ENCODE assay signal across 15 mouse cellular contexts in genomic region chr11:107390001-107390400, GRCm38 (mm10).
DNase-seq lines count a peak whose midpoint lies in the region; ATAC-seq lines count a peak whose summit lies in the region.
"Had no signal": no experiment of that assay in that cellular context is flagged by ENCODE, and none has a peak within 500 bp of the region (broad histone marks: within the 10 kb centered on the region; RNA-seq: fewer than 3 reads in every experiment).

No protein-coding gene starts in this region.

- H3K36me3 ChIP-seq in forebrain, embryonic 13.5 days (ENCODE audit: poor library complexity, severe bottlenecking), result no peaks in the 10 kb centered on the region
- no peaks in the 10 kb centered on the region for H3K36me3 ChIP-seq in midbrain, embryonic 13.5 days
- no peaks in the 10 kb centered on the region for H3K36me3 ChIP-seq in heart, embryonic 11.5 days (ENCODE audit: control insufficient read depth, insufficient read depth, low read length)
- H3K36me3 ChIP-seq: embryonic facial prominence, embryonic 13.5 days; liver, embryonic 15.5 days had no signal

- DNase-seq in layer of hippocampus, postnatal 10 days (ENCODE audit: low spot score in 2 of 2), result peak; percentile 44 to 51
- no peak for DNase-seq in layer of hippocampus, adult 9-11 months
- DNase-seq in brain, adult 2 months (ENCODE audit: low read depth, low spot score), result peak; percentile 39
- DNase-seq in spleen, postnatal 36 days (ENCODE audit: low spot score in 2 of 2), result no peak
- DNase-seq: adrenal gland, postnatal 10 days; gastrocnemius, postnatal 36 days; kidney, adult 9 months; lung, postnatal 36 days; spleen, adult 18-20 months had no signal

- no peaks in the 10 kb centered on the region for H3K27me3 ChIP-seq in forebrain, embryonic 13.5 days
- no peaks in the 10 kb centered on the region for H3K27me3 ChIP-seq in midbrain, embryonic 13.5 days
- H3K27me3 ChIP-seq in heart, embryonic 11.5 days (ENCODE audit: control insufficient read depth, insufficient read depth, low read length), result no peaks in the 10 kb centered on the region
- H3K27me3 ChIP-seq: embryonic facial prominence, embryonic 13.5 days; liver, embryonic 15.5 days had no signal

- WGBS in forebrain, embryonic 13.5 days, result 32% methylated on average over 10 of the region's 10 CpGs
- 49% methylated on average over 10 of the region's 10 CpGs for WGBS in midbrain, embryonic 13.5 days
- WGBS in heart, embryonic 11.5 days (ENCODE audit: insufficient replicate concordance), result 71% methylated on average over 10 of the region's 10 CpGs

- peak overlapping the region; percentile 49; the same call in 1 of the 2 replicates for H3K27ac ChIP-seq in forebrain, embryonic 13.5 days
- H3K27ac ChIP-seq in midbrain, embryonic 13.5 days, result peak overlapping the region; percentile 56; the same call in 1 of the 2 replicates
- H3K27ac ChIP-seq in heart, embryonic 11.5 days (ENCODE audit: low read depth, low read length), result no peak overlapping the region
- H3K27ac ChIP-seq: liver, embryonic 15.5 days had no signal

- H3K4me2 ChIP-seq in forebrain, embryonic 13.5 days, result 0 out of 2 replicates have a peak overlapping the region, but pooled peaks have one; percentile 6
- no peak overlapping the region for H3K4me2 ChIP-seq in midbrain, embryonic 13.5 days (replicated peaks)
- H3K4me2 ChIP-seq in heart, embryonic 11.5 days, result no peak overlapping the region
- H3K4me2 ChIP-seq: embryonic facial prominence, embryonic 13.5 days; liver, embryonic 15.5 days had no signal

- H3K9ac ChIP-seq in forebrain, embryonic 13.5 days, result no peak overlapping the region
- no peak overlapping the region for H3K9ac ChIP-seq in midbrain, embryonic 13.5 days (replicated peaks)
- no peak overlapping the region for H3K9ac ChIP-seq in heart, embryonic 11.5 days (ENCODE audit: low read depth, low read length)
- H3K9ac ChIP-seq: embryonic facial prominence, embryonic 13.5 days; liver, embryonic 15.5 days had no signal

- no peak overlapping the region for H3K4me3 ChIP-seq in forebrain, embryonic 13.5 days
- no peak overlapping the region for H3K4me3 ChIP-seq in midbrain, embryonic 13.5 days (replicated peaks)
- H3K4me3 ChIP-seq in heart, embryonic 11.5 days (ENCODE audit: low read depth, low read length), result no peak overlapping the region
- H3K4me3 ChIP-seq: embryonic facial prominence, embryonic 13.5 days; liver, embryonic 15.5 days had no signal

- peak; percentile 71; the same call in 1 of the 2 replicates for ATAC-seq in forebrain, embryonic 13.5 days
- ATAC-seq in midbrain, embryonic 13.5 days, result no peak
- ATAC-seq in heart, embryonic 11.5 days (replicated peaks; ENCODE audit: insufficient number of reproducible peaks, low FRiP score, low TSS enrichment), result no peak

- H3K9me3 ChIP-seq in forebrain, embryonic 13.5 days (replicated peaks), result no peaks in the 10 kb centered on the region
- H3K9me3 ChIP-seq in midbrain, embryonic 13.5 days, result no peaks in the 10 kb centered on the region
- no peaks in the 10 kb centered on the region for H3K9me3 ChIP-seq in heart, embryonic 11.5 days (replicated peaks; ENCODE audit: control insufficient read depth, low read length)
- H3K9me3 ChIP-seq: embryonic facial prominence, embryonic 13.5 days; G1E; liver, embryonic 15.5 days had no signal

- H3K4me1 ChIP-seq in forebrain, embryonic 13.5 days, result peaks cover 32% of the 10 kb centered on the region
- peaks cover 28% of the 10 kb centered on the region for H3K4me1 ChIP-seq in midbrain, embryonic 13.5 days (replicated peaks)
- H3K4me1 ChIP-seq in heart, embryonic 11.5 days (ENCODE audit: control insufficient read depth, insufficient read depth, low read length), result no peaks in the 10 kb centered on the region

Comparison
In these comparisons a context has a peak if more than half of its experiments do, and no peak if none do; other contexts are left out.
1. DNase-seq: peak in layer of hippocampus, postnatal 10 days (2 of 2) and brain, adult 2 months (single experiment); none in layer of hippocampus, adult 9-11 months (single experiment) and spleen, postnatal 36 days (0 of 2).